Mouse (Mus musculus) cerebellum, adult 11-12 months (tissue): Measurements from ENCODE around the gene Slc38a10.

Experiments
- DNase-seq: peaks from one replicate; pipeline ENCODE4 v3.0.0; 2022

The Slc38a10 gene

DNA sequence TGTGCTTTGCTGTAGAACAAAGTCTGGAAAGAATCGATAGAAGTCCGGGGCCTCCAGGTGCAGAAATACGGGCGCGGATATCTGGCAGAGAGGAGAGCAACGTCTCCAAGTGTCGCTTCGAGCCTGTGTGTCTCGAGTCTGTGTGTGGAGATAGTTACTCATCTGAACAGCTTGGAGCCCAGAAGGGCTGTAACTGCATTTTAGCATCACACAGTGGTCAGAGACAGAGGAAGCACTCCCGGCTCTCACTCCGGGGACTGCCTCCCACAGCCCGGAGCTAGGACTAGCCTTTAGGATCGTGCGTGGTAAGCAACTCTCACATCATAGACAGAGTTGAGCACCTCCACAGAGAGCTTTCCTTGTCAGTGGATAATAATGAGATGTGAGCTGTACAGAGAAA, 22.1 kb upstream of the Slc38a10 start:
- DNase-seq, result no peak

DNA sequence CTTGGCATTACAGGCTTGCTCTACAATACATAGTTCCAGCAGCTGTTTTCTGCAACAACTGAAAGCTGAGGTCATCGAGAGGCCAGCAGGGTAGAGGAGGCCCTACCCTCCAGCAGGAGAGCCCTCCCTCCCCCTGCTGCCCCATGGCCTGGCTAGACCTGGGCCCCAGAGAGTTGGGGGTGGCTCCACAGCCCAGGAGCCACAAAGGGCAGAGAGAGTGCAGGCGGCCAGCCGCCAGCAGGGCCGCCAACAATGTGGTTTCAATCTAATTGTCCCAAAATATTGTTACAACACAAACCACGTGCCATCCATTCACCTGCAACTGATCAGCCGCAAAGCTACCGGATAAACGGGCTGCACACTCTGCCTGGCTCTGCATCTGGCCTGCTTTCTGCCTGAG, 20.0 kb upstream of the Slc38a10 start:
- DNase-seq, result no peak

DNA sequence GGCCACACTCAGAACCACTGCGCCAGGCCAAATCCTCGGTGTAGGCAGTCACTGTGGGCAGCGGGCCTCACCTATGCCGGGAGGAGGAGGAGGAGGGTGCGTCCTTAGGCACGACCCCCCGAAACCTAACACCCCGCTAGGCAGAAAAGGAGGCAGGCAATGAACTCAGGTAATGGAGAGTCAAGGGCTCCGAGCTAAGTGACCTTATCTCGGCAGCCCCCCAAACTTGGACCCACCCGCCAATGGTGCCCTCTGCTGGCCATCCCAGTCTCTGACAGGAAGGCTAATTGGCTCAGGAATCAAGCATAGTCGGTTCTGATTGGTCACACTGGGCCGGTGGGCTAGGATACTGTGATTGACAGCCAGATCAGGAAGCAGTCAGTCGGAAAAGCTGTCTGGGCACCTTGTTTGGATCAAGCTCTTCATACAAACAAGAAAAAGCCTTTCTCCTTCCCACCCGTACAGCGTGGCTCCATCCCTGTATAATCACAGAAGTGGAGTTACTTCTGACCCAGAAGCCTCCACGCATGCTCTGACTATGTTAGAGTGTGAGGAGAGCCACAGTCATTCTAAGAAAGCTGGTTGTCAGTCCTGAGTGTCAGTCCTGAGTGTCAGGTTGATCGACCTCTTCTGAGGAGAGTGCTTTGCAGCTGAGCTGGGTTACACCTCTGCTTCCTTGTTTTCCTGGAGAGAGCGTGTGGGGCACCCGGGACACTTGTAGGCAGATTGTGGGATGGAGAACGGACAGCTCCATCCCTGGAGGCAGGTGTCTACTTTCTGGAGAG, 18.3 kb upstream of the Slc38a10 start:
- peak; percentile 74 for DNase-seq

DNA sequence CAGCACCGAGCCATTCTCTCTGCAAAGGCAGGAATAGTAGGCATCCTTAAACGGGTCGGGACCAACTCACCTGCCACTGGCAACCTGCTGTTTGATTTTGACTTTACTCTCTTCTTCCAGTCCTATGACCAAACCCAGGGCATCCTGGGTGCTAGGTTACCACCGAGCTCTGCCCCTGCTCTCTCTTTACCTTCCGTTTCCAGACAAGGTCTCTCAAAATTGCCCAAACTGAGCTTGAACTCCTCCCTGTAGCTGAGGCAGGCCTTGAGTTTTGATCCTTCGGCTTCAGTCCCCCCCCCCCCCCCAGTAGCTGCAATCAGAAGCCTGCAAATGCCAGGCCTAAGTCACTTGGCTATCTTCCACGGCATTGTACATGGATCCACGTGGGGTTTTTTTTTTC, 17.4 kb upstream of the Slc38a10 start:
- no peak for DNase-seq

DNA sequence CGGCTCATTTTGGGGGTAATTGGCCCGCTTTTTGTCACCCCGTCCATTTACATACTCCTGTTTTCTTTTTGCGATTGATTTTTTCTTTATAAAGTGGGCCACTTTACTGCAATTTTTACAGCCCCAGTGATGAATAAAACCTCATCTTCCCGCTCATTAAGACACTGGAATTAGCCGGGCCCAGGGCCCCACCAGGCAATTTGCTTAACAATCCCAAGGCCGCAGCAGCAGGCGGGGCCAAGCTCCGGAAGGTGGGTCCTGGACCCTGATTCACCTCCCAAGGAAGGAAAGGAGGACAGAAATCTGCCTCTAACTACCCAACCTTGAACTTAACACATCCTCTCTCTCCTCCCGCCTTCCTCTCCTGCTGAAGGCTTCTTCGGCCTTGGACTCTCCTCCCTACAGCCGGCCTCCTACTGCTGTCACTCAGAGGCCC, 16.8 kb upstream of the Slc38a10 start:
- no peak for DNase-seq

DNA sequence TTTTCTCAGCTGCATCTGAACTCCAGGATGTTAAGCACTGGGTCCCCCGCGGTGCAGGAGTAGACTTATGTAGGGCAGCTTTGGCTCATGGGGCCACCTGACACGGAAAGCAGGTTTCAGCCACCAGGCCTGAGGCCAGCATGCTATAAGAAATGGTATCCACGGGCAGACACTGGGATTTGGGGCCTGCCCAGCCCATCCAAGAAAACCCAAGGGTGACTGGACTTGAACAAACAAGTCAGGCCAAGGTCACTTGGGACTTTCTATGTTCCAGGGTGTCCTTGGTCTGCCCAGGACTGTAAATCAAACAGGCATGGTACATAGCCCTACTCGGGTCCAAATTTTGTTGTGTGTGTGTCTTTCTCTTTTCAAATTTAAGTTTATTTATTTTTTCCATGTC, 15.9 kb upstream of the Slc38a10 start:
- DNase-seq, result no peak

DNA sequence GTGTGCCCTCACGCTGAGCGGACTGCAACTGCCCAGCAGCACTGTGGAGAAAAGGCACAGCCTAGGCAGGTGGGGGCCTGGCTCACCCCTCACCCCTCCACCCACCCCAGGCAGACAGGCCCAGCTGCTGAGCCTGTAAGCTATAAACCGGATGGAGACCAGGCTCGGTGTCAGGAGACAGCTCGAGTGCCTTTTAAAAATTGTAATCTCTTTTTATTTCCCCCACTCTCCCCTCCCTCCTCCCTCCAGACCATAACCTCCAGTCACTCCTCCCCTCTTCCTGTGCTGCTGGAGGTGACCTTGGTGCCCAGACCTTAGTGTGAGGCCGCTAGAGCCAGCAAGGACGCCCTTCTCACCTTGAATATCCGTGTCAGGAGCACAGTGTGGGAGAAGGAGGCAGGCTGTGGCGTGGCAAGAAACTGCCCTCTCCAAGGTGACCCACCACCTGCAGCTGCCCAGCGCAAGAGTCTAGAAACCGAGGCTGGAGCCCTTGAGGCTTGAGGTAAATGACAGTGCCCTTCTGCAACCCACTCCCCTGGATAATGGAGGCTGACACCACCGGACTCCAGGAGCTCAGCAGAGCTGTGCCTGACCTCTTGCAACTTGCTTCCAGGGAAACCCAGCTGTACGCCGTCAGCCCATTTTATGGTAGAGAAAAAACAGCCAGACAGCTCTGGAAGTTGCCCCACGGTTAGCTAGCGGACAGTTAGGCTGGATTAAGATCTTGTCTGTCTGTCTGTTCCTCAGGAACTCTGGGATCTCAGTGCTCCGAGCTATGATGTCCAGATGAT, 13.5 kb upstream of the Slc38a10 start:
- no peak for DNase-seq

DNA sequence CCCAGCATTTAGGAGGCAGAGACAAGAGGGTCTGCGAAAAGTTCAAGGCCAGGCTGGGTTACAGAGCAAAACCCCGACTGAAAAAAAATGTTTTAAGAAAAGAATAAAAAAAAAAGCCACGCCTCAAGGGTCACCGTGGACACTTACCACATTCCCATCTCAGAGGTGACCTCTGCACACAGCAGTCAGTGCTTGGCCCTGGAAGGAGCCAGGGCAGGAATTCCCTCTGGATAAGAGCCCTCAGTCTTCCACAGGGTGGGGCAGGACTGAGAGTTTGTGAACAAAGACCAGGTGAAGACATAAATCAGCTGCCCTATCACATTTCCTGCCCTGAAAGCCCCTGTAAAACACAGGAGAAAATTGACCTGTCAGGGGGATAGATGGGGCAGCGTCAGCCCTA, 12.9 kb upstream of the Slc38a10 start:
- no peak for DNase-seq

DNA sequence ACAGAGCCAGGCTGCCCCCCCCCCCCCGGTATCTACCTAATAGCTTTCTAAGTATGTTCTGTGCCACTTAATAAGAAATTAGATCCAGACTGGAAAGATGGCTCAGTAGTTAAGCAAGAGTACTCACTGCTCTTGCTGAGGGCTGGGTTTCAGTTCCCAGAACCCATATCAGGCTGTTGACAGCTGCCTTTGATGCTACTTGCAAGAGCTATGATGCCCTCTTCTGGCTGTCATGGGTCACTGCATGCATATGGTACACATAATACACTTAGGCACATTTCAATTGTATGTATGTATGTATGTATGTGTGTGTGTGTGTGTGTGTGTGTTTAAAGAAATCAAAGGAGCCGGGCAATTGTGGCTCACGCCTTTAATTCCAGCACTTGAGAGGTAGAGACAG, 12.1 kb upstream of the Slc38a10 start:
- no peak for DNase-seq

DNA sequence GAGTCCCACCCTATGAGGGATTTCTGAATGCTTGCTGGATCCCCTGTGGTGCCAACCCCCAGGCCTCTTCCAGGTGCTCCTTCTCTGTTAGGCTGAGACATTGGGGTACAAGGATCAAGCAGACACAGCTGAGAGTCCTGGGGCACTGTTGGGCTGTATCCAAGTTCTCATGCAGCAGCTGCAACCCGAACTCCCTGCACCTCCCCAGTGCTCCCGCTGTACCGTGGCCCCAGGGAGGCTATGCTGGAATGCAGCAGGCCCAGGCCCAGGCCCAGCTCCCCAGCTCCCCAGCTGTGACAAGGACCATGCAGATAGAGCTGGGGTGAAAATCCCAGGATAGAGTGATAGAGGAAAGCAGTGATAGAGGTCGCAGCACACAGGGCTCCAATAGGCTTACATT, 10.1 kb upstream of the Slc38a10 start:
- no peak for DNase-seq

DNA sequence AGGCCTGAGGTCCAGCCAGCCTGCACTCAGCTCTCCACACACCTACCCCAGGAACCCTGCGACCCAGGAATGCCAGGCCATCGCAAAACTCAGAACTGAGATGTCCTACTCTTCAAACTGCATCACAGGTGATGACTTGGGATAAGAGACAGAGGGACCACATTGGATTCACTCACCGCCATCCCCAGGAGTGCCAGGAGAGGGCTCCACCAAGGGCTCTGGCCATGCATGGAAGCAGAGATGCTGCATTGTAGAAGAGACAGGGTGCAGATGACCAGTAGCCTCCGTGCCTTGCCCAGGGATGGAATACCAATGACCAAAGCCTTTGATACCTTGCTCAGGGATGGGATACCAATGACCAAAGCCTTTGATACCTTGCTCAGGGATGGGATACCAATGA, 9.3 kb upstream of the Slc38a10 start:
- no peak for DNase-seq

DNA sequence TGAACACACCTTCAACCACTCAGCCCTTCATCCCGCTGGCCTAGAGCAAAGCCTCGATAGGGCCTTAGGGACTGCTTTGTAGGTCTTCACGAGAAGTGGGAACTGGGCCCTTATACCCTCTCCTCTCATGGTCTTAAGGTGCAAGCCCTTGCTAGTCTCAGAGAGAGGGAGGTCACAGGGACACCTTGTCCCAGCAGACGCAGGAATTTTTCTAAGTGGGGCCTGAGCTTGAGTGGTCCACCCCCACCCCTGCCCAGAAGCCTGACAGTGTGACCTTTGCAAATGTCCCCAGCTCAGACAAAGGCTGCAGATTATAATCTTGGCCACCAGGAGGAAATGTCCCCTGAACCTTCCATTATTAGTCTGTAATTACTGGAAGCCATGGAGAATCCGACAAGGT, 8.5 kb upstream of the Slc38a10 start:
- no peak for DNase-seq

DNA sequence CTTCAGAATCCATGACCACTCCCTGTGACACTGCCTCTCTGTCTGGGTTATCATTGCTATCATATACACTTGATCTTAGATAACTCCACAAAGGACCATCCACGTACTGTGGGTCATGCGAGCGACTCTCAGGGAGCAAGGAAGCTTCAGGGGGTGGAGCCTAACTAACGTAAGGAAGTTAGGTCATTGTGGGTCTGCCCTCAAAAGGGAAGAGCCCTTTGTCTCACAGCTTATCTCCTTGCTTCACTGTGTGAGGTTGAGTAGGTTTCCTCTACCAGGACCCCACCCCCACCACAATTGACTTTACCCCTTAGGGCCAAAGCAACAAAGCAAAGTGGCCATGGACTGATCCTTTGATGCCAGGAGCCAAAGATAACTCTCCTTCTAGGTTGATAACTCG, 7.7 kb upstream of the Slc38a10 start:
- DNase-seq, result no peak

DNA sequence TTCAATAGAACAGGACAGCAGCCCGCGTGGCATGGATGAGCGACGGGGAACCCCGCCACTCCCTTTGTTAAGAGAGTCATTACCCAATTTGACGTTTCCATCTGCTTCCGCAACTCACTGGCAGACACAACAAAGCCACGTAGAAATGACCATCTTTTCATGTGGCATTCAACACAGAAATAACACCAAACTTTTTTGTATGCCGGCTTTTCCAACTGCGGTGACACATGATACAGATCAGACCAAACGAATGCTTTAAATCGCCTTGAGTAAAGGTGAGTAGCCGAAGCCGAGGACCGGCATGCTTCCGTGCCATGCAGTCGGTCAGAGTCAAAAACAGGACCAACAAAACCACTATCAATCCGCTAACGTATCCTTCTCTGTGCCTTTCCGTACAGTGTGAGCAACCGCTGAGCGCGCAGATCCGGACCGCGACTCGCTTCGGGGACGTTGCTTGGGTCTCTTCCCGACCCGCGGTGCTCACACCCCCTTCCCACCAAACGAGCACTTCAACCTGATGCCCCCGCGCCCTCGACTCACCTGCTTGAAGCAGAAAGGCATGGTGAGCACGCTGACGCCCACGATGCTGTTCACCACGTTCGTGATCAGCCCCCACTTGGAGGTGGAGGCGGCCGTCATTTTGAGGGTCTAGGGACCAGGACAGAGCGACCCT, 570 bp downstream of the Slc38a10 start:
- no peak for DNase-seq

DNA sequence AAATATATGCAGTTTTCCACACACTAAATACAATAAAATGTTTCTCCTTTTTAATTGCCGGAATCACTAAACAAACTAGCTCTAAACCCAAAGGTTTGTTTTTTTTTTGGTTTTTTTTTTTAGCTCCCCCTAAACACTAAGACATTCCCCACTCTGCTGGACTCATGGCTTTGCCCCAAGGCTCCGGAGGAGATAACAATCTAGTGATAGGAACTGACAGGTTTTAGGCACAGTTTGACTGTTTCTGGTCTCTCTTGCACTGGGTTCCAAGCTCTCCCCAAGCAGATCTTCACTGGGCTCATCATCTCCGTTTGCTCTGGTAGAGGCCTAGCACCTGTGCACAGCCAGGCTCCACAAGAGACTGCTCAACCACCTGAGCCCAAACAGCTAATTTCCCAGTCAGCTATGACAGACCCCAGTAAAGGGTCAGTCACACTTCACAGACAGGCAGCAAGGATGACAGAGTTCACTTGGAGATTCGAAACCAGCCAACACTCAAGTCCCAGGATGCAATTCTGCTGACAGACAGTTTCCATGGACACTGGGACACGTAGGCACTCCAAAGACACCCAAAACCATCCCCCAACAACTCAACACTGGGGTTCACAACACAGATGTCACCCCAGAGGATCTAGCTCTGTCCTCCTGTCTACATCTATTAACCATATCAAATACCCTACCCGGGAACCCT, 1.5 kb downstream of the Slc38a10 start:
- DNase-seq, result no peak

DNA sequence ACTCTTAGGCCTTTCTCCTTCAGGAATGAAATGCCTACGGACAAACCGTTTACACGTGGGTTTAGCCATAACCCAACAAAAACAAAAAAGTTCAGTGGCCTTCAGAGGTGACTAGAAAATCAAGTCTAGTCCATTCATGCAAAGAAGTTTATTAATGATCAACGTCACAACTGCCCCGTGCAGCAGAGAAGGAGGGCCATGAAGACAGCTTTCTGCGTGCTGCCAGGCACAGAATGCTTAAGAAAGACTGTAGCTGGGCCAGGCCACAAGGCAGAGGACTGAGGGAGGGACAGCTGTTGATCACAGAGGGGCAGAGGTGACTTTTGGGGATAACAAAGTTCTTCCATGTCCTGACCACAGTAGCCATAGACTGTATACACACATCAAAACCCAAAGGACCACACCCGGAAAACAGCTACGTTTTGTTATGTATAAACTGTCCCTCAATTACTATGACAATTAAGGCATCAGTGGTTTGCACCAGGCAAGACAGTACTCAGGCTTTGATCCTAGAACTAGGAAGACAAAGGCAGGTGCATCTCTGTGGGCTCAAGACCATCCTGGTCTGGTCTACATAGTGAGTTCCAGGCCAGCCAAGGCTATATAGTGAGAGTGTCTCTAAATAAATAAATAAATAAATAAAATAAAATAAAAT, 2.8 kb downstream of the Slc38a10 start:
- no peak for DNase-seq

DNA sequence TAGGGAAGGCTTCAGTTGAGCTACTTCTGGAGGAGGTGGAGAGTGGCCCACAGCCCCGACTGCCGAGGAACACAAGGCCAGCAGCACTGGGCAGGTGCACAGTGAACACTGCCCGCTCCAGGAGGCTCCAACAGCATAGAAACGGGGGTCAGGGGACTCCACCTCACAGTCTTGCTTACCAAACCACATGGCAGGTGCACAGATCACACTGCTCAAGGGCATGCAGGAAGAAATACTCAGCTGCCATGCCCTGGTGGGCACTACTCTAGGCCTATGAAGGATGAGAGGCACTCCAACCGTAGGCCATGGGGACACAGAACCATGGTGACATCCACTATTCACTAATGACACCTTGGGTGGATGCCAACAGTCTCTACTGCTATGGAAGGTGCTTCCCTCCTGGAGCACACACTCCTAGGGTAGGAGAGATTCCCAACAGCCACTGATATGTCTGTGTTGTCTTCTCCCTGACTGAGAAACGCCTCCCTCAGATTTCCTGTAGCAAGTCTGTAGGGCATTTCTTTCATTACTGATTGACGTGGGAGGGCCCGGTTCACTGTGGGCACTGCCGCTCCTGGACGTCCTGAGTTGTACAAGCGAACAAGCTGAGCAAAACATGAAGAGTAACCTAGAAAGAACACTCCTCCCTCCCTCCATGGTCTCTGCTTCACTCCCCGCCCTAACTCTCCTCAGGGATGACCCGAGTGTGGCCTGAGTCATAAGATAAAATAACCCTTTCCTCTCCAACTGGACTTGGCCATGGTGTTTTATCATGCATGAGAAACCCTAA, 7.2 kb downstream of the Slc38a10 start:
- DNase-seq, result no peak

DNA sequence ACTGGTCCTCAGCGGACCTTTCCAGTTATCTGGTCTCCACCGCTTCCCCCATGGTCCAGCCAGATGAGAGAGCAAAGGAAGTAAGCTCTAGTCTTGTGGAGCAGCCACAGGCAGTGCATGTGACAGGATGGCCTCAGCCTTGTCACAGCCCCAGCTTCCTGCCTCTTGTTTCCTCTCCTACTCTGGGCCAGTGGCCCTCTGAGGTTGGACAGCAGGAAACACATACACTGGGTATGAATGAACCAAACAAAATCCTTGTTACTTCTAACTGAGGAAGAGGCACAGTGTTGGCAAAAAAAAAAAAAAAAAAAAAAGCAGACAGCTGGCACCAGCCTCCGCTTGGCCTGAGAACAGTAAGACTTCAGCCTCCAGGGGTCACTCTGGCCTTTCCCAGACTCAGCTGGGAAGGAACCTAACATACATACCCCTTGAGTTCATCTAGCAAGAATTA, 8.5 kb downstream of the Slc38a10 start:
- no peak for DNase-seq

DNA sequence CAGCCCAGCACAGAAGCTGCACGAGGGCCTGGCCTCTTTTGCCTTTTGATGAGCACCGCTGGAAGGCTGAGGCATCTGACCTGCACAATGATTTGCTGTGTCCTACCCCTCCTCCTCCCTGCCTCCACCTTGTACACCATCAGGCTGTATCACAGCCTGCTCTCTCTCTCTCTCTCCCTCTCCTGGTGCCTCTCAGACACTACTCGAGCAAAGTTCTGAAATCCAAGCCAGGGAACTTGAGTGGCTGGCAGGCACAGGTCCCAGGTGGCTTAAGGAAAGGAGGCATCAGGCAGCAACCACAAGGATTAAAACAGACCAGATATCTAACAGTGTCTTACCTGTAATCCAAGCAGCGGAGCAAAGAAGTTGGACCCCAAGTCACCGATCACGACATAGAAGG, 10.9 kb downstream of the Slc38a10 start:
- no peak for DNase-seq

DNA sequence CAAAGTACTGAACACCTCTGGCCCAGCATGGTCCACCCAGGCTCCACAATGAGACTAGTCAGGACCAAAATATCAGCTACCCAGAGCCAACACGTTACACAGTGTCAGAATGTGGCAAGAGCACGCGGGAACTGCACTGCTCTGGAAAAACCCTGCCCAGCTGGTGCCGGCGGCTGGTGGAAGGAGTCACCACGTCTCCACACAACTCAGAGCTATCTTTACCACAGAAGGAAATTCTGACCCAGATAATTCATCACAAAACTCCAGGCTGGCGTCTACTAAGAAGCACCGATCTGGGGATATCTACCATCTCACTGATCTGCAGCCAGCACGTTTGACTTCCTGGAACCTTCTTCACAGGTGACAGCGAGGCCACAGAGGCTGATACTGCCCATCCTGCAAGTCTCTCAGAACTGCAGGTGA, 11.8 kb downstream of the Slc38a10 start:
- DNase-seq, result no peak

DNA sequence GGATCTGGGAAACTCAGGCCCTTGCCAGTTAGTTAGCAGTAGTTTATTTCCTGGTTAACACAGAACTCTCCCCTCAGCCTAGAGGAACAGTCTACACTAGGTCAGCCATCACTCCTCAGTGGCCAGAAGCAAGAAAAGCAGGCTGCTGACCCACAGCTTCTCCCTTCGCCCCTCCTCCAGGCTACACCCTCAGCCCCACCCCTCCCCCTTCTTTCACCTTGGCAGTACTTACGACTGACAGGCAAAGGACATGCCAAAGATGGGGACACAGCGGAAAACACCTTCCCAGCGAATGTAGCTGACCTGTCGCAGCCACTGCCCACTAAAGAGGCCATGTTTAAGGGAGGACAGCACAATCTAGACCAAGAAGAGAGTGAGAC, 13.5 kb downstream of the Slc38a10 start:
- no peak for DNase-seq
